Mouse (Mus musculus) kidney, postnatal 36 days (tissue): ENCODE data around the gene Lrrn4.

Experiments used
- DNase-seq, 2 experiments: peaks; one replicate each; pipeline ENCODE4 v3.0.0; 2021 to 2022; ENCODE audit warnings: mixed read lengths in 2 of 2

Lrrn4 gene

GRCm38 (mm10) chr2:132880844-132881645 is at the start of gene Lrrn4:
TSS of gene Lrrn4 (minus strand) at chr2:132880891.
- DNase-seq = no peak

DNA sequence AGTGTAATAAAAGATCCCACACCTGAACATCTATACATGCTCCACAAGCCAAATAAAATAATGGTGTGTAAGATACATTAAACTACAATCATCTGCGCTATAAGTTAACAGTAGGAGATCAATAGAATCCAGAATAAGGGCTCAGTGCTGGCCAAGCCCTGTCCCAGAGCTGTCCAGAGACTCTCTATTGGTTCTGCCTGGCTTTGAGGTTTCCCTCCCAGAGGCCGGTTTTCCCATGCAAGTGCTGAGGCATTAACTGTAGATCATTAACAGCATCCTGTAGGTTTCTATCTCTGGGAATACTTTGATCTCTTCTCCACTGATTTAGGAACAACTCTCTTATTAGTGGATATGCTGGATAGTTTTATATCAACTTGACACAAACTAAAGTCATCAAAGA is 48.3 kb upstream of the Lrrn4 start:
- peak; percentile 9 to 37 for DNase-seq

DNA sequence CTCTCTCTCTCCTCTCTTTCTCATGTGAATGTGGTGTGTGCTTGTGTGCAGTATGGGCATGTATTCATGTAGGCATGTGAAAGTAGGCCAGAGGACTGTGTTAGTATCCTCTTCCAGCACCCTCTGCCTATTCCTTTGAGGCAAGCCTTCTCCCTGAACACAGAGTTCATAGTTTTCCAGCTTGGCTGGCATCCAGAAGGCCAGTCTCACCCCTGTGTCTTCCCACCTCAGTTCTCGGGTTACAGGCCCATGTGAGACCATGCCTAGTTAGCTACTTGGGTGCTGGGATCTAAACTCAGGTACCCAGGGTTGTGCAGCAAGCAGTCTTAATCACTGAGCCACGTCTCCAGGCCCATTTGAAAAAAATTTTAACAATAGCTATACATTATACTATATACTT is 47.2 kb upstream of the Lrrn4 start:
- DNase-seq = peak; percentile 45 to 63

- no peak for DNase-seq
Measured at GRCm38 (mm10) chr2:132927298-132927697, 46.6 kb upstream of the Lrrn4 start.

DNA sequence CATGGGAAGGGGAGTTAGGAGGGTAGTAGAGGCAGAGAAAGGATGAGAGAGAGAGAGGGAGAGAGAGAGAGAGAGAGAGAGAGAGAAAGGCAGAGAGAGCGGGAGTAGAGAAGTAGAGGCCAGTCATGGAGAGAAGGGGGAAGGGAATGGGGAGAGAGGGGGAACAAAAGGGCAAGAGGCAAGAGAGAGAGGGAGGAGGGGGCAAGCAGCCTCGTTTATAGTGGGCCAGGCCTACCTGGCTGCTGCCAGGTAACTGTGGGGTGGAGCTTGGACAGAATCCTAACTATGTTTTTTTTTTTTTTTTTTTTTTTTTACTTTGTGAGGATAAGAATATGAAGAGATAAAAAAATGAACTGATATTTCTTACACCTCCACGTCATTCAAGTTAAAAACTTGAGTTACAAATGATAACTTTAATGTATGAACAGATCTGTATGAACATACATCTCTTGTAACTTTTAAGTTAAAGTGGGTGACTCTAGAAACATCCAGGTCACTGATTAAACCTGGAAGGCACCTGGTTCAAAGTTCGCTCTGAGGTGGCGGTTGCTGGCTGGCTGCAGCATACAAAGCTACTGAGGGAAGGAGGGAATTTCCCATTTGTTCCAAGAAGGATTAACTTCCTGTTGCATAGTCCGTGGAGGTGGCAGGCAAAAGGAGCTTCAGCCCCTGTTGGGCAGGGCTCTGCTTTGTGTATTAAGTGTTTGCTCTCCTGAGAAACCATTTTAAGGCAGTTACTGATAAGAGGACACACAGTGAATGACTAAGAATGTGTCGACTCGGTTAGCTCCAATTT is 42.8 kb upstream of the Lrrn4 start:
- peak; percentile 79 to 89 for DNase-seq

- DNase-seq = peak; percentile 46 to 52
Measured at GRCm38 (mm10) chr2:132922076-132922873, 41.6 kb upstream of the Lrrn4 start.

DNA sequence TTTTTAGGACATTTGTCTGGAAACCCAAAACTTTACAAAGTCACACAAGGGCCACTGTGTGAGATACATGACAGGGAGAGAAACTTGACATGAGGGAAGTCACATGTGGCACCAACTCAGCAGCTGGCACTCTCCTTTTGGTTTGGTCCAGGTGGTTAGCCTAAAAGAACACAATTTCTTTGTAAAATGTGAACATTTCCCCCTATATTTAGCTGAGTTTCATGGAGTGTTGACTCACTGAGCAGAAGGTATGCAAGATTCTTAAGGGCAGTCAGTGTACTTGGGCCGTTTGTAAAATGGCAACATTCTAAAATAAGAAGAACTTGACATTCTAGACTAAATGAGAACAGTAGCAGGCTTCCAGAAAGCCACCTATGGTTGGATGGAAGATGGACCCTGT is 34.1 kb upstream of the Lrrn4 start:
- no peak for DNase-seq

DNA sequence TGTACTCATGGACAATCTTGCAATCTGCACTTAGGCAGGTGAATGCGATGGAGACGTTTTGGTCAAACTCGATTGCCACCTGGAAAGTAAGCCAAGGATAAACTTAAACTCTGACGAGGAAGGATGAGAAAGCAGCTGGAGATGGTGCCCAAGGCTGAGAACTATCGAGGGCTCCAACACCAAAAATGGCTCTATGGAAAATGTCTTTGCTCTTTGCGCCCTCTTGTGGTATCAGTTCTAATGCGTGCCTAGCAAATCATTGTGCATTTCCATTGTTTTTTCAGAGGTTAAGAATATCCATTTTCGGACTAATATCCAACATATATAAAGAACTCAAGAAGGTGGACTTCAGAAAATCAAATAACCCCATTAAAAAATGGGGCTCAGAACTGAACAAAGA is 26.1 kb upstream of the Lrrn4 start:
- DNase-seq = peak; percentile 53 to 59

GRCm38 (mm10) chr2:132904961-132905360 is 24.3 kb upstream of the Lrrn4 start:
- DNase-seq = no peak

- DNase-seq = peak; percentile 68 to 69
Measured at GRCm38 (mm10) chr2:132903498-132903897, 22.8 kb upstream of the Lrrn4 start.

DNA sequence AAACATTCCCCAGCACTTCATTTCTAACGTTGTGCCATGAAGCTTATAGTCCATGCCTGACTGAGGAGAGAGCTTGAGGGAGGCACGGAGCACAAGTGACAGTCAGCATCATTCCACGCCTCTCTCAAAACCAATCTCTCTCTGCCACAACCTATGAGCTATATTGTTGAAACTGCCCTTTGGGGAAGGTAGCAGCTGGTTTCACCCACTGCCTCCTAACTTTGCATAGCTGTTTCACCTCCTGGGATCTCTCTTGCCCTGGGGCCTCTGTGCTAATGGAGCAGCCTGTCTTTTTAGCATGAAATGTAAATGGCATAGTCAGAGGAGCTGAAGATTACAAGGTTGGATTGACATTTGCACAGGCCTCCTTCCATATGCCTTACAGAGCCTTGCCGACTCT is 21.4 kb upstream of the Lrrn4 start:
- DNase-seq = no peak

DNA sequence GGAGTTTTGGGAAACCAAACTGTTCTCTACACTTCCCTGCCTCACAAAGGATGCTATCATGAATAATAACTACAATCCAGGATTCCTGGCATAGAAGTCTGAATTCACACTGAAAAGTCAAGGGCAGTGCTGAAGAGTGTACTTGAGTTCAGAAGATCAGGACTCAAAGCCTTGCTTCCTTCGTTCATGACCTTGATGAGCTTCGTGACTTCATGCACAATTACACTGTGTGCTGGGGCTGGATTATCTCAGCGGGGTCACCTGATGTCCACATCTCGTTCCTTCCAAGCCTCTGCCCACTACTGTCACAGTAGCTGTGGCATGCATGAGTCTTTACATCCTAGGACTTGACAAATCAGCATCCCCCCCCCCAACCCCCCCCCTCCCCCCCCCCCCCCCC is 20.9 kb upstream of the Lrrn4 start:
- DNase-seq = no peak

GRCm38 (mm10) chr2:132900596-132900995 is 19.9 kb upstream of the Lrrn4 start:
- DNase-seq = no peak

GRCm38 (mm10) chr2:132898211-132898610 is 17.5 kb upstream of the Lrrn4 start:
- no peak for DNase-seq

DNA sequence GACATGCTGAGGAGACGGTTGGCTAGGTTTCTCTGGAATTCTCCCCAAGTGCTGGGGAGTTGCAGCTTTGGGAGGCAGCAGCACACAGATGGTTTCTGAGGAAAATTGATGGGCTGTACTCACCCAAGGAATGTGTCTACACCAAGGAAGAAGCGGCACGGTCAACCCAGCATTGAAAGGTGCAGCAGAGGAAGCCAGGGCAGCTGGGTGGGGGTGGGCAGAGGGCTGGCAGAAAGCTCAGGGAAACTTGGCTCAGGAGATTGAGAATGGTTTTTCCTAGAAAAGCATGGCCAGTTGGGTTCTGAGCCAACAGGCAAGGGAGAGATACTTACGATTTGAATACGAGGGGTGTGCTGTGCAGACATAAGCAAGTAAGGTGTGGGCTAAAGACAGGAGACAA is 13.1 kb upstream of the Lrrn4 start:
- DNase-seq = no peak

- DNase-seq = no peak
Measured at GRCm38 (mm10) chr2:132885312-132885711, 4.6 kb upstream of the Lrrn4 start.

GRCm38 (mm10) chr2:132884303-132884967 is 3.7 kb upstream of the Lrrn4 start:
- no peak for DNase-seq

- peak in 1 of 2 experiments; percentile 62 for DNase-seq
Measured at GRCm38 (mm10) chr2:132879261-132880044, 1.2 kb downstream of the Lrrn4 start.

GRCm38 (mm10) chr2:132876991-132877390 is 3.7 kb downstream of the Lrrn4 start:
- DNase-seq = peak; percentile 54 to 77

DNA sequence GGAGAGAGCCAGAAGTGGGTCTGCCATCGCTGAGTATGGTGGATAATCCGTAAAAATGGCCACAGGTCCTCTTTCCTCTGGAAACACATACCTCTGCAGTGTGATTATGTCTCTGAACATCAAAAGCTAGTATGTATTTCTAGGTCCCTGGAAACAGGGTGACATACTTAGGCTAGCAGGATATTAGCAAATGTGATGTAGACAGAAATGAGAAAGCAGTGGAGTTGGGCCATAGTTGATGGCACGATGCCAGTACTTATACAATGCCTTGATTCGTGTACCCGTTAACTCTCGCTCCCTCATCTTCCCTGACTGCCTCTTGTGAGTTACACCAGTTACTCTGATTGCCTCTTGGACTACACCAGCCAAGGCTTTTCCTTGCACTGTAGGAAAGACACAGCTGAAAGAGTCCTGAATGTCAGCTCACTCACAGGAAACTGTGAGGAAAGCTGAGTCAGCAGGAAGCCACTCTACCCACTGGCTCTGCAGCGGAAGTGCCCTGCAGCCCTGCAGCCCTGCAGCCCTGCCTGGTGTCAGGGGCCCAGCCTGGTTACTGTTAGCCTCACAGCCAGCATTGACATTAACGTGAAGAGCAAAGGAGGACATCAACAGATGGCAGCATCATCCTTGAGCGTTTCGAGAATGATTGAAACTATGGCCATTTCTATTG is 6.9 kb downstream of the Lrrn4 start:
- no peak for DNase-seq

DNA sequence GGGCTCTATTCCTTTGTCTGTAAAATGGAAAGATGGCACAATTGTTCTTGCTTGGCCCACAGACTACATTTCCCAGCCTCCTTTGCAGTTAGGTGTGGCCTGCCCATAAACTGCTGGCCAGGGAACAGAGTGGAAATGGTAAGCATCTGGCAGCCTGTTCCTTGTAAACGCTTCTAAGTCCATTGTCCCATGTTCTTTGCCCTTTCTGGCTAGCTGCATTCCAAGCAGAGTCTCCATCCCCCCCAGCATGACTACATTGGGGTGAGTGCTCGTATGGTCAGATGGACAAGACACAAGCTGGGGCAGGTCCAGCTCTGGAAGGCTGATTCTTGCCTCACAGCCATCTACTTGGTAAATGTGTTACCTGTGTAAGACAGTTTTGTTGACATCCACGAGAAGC is 9.0 kb downstream of the Lrrn4 start:
- peak; percentile 83 to 94 for DNase-seq
